Mouse (Mus musculus): ENCODE data around the gene Tmem270. TPM values are rescaled to one million over a fixed set of nuclear protein-coding genes. Genes with fewer than 3 reads are reported as not detected.

Tmem270 gene
- polyA plus RNA-seq, 1 experiment from 2014 or later: not detected

DNA sequence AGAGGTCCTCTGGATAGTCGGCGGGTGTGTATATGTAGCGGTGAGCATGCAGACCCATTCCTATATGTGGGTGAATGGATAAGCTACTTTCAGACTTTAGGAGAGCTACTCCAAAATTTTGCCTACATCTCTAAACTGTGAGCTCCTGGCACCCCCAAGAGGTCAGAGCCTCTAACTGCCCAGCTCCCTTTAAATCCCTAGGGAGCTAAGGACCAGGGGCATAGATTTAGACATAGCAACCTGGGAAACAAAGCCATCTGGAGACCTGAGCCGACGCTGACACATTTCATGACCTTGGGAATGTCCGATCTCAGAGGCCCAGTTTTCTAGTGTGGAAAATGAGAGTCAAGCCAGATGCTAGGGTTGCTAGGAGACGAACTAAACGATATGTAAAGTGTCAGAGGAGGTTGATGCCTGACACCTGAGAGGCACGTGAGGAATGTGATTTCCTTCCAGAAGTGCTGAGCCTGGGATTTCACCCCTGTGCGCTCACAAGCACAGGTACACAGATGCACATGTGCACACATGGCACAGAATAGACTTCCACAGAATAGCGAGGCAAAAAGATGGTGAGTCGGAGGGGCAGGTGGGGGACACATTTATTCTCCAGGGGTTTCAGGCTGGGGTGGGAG, 5.4 kb downstream of the Tmem270 start:
- no peak overlapping the region for H3K4me3 ChIP-seq (replicated peaks)
- 31% methylated on average over 12 of the region's 12 CpGs for WGBS
- H3K9ac ChIP-seq: no peak overlapping the region
- no peaks in the 10 kb centered on the region for H3K9me3 ChIP-seq
- H3K36me3 ChIP-seq: no peaks in the 10 kb centered on the region
- ATAC-seq: peak; percentile 73; the same call in 1 of the 2 replicates
- no peak overlapping the region for H3K4me2 ChIP-seq (replicated peaks)
- peaks cover 2% of the 10 kb centered on the region for H3K4me1 ChIP-seq (replicated peaks)
- H3K27ac ChIP-seq: no peak overlapping the region
- H3K27me3 ChIP-seq (replicated peaks): no peaks in the 10 kb centered on the region

DNA sequence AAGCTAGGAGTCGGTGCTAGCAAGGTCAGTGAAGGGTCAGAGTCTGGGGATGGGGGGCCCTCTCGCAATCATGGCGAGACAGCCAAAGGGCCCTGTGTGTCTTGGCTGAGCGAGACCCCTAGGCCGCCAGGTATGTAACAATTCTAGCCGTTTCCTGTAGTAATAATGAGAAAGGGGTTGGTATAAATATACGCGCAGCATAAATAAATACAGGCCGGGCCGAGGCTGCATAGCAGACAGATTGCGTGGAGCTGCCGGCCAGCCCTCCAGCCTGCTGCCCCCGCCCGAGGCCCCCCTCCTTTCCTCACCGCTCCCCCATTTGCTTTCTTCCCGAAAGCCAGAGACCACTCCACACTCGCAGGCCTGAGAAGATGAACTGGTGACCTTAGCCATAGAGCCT, 8.9 kb downstream of the Tmem270 start:
- Histone ChIP-seq H3K9me3 (no peaks in the 10 kb centered on the region), H3K27me3 (replicated peaks) (no peaks in the 10 kb centered on the region), H3K36me3 (no peaks in the 10 kb centered on the region), H3K9ac (no peak overlapping the region), H3K4me1 (replicated peaks) (peaks cover 8% of the 10 kb centered on the region), H3K4me2 (replicated peaks) (no peak overlapping the region), H3K27ac (no peak overlapping the region), H3K4me3 (replicated peaks) (no peak overlapping the region)
- WGBS: 38% methylated on average over 17 of the region's 17 CpGs
- ATAC-seq: peak; percentile 29; the same call in 1 of the 2 replicates

DNA sequence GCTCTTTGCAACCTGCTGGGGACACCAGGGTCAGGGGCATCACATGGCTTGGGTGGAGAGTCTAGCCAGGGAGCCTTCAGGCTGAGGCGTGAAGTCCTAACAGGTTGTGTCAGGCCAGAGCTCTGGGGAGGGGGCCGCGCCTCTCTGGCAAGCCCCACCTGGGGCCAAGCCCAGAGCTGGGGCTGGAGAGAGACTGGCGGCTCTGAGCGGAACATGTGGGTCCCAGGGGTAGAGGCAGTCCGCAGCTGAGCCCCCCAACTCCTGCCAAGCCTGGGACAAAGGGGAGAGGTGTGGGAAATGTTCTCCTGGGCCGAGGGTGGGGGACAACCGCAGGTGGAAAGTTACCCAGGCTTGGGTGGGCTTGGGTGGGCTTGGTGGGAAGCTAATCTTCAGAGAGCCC, 9.6 kb downstream of the Tmem270 start:
- H3K27ac ChIP-seq: no peak overlapping the region

DNA sequence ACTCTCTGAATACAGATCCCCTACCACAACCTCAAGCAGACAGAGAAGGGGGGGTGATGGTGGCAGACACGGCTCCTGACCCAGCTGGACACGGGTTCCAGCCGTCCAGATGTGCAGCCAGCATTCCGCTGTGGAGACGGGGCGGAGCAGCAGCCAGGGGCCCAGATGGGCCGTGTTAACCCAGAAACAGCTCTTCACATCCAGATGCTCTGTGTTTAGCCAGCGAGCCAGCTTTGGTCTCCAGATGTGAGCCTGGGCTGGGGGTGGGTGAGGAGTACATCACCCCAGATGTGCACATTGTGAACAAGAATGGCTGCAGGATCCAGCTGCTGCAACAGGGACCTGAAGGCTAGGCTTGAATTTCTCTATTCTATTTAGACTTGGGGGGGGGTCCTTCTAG, 11.2 kb downstream of the Tmem270 start:
- Histone ChIP-seq H3K4me2 (replicated peaks) (no peak overlapping the region), H3K27ac (0 out of 2 replicates have a peak overlapping the region, but pooled peaks have one; percentile 2), H3K27me3 (replicated peaks) (no peaks in the 10 kb centered on the region), H3K36me3 (no peaks in the 10 kb centered on the region), H3K4me3 (replicated peaks) (no peak overlapping the region), H3K4me1 (replicated peaks) (peaks cover 8% of the 10 kb centered on the region), H3K9ac (no peak overlapping the region), H3K9me3 (no peaks in the 10 kb centered on the region)
- peak; percentile 84 for ATAC-seq
- 42% methylated on average over 8 of the region's 8 CpGs for WGBS

More for the DNA sequence above, 9.6 kb downstream of the Tmem270 start:
- Histone ChIP-seq H3K4me2 (replicated peaks) (no peak overlapping the region), H3K36me3 (no peaks in the 10 kb centered on the region), H3K27me3 (replicated peaks) (no peaks in the 10 kb centered on the region), H3K9me3 (no peaks in the 10 kb centered on the region), H3K9ac (no peak overlapping the region), H3K4me3 (replicated peaks) (no peak overlapping the region), H3K4me1 (replicated peaks) (peaks cover 8% of the 10 kb centered on the region)
- 87% methylated on average over 8 of the region's 8 CpGs for WGBS
- no peak for ATAC-seq

DNA sequence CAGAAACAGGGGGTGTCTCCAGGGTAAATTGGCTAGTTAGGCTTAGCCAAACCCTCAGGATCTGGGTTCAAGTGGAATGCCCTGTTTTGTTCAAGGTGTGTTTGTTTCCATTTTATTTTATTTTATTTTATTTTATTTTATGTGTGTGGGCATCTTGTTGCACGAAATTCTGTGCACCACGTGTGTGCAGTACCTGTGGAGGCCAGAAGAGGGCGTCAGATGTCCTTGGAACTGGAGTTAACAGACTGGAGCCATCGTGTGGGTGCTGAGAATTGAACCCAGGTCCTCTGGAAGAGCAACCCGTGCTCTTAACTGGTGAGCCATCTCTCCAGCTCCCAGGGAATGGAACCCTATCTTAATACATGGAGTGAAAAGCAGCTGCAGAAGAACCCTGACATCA, 13.8 kb downstream of the Tmem270 start:
- Histone ChIP-seq H3K36me3 (no peaks in the 10 kb centered on the region), H3K4me3 (replicated peaks) (no peak overlapping the region), H3K9me3 (no peaks in the 10 kb centered on the region), H3K27ac (no peak overlapping the region), H3K27me3 (replicated peaks) (no peaks in the 10 kb centered on the region), H3K4me2 (replicated peaks) (no peak overlapping the region), H3K4me1 (replicated peaks) (peaks cover 5% of the 10 kb centered on the region; the same call in 1 of the 2 replicates), H3K9ac (no peak overlapping the region)
- no peak for ATAC-seq
- 81% methylated on average over 5 of the region's 5 CpGs for WGBS

DNA sequence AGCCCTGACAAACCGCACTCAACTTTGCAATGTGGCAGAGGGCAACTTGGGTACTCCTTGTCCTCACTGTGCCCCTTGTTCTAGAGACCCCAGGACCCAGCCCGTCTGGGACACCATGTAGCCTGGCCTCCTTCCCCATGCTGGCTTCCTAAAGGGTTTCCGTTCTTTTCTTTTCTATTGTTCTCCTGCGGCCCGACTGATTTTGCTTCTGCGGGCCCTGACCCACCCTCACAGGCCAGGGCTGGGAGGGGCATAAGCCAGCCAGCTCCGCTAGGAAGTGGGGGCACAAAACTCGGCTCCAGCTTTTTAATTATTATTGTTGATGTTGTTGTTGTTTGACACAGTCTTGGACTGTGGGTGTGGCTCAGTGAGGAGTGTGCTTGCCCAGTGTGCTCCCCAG, 15.0 kb downstream of the Tmem270 start:
- Histone ChIP-seq H3K4me2 (replicated peaks) (no peak overlapping the region), H3K4me3 (replicated peaks) (no peak overlapping the region), H3K9ac (no peak overlapping the region), H3K27me3 (replicated peaks) (no peaks in the 10 kb centered on the region), H3K4me1 (replicated peaks) (0 out of 2 replicates have a peak, but pooled peaks cover 5% of the 10 kb centered on the region), H3K27ac (no peak overlapping the region), H3K9me3 (no peaks in the 10 kb centered on the region), H3K36me3 (no peaks in the 10 kb centered on the region)
- 74% methylated on average over 8 of the region's 8 CpGs for WGBS
- no peak for ATAC-seq

DNA sequence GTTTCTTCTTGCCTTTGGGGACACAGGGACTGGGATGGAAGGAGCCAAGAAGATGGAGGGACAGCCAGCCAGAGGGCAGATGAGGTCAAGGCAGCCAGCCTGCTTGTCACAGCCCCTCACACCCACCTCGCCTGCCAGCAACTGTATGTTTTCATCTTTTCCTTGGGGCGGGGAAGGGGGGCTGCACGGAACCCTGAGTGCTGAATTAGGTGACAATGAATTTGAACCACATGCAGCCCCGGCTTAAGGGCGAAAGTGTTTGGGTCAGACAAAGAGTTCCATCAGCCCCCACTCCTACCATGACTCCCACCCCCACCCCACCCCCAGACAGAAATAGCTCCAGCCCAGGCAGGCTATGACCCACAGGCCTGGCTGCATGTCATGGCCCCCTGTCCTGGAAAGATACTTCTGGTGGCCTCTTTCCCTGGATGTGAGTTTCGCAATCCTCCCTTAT, 15.9 kb downstream of the Tmem270 start:
- WGBS: 73% methylated on average over 6 of the region's 6 CpGs
- Histone ChIP-seq H3K4me1 (replicated peaks) (0 out of 2 replicates have a peak, but pooled peaks cover 3% of the 10 kb centered on the region), H3K9me3 (no peaks in the 10 kb centered on the region), H3K36me3 (no peaks in the 10 kb centered on the region), H3K27ac (no peak overlapping the region), H3K9ac (no peak overlapping the region), H3K27me3 (replicated peaks) (no peaks in the 10 kb centered on the region), H3K4me2 (replicated peaks) (no peak overlapping the region), H3K4me3 (replicated peaks) (no peak overlapping the region)
- ATAC-seq: no peak

DNA sequence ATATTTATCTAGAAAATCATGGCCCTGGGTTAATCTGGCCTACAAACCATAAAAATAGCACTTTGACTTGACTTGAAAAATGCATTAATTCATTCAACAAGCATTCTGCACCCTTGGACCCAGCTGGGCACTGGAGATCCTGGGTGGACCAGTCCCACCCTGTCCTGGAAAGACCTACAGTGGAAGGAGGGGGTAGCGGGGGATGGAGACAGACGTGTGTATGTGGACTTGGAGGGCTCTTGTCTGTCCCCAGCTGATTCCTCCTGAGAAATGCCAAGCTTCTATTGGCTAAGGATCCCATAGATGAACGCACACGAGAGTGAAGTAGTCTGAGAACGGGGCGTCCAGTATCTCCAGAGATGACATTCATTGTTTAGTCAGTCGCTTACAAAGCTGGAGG, 18.0 kb downstream of the Tmem270 start:
- no peak overlapping the region for H3K4me3 ChIP-seq (replicated peaks)
- H3K4me1 ChIP-seq (replicated peaks): no peaks in the 10 kb centered on the region
- no peak overlapping the region for H3K9ac ChIP-seq
- no peak for ATAC-seq
- H3K9me3 ChIP-seq: no peaks in the 10 kb centered on the region
- H3K36me3 ChIP-seq: no peaks in the 10 kb centered on the region
- WGBS: 82% methylated on average over 7 of the region's 7 CpGs
- no peak overlapping the region for H3K27ac ChIP-seq
- H3K27me3 ChIP-seq (replicated peaks): no peaks in the 10 kb centered on the region
- H3K4me2 ChIP-seq (replicated peaks): no peak overlapping the region

DNA sequence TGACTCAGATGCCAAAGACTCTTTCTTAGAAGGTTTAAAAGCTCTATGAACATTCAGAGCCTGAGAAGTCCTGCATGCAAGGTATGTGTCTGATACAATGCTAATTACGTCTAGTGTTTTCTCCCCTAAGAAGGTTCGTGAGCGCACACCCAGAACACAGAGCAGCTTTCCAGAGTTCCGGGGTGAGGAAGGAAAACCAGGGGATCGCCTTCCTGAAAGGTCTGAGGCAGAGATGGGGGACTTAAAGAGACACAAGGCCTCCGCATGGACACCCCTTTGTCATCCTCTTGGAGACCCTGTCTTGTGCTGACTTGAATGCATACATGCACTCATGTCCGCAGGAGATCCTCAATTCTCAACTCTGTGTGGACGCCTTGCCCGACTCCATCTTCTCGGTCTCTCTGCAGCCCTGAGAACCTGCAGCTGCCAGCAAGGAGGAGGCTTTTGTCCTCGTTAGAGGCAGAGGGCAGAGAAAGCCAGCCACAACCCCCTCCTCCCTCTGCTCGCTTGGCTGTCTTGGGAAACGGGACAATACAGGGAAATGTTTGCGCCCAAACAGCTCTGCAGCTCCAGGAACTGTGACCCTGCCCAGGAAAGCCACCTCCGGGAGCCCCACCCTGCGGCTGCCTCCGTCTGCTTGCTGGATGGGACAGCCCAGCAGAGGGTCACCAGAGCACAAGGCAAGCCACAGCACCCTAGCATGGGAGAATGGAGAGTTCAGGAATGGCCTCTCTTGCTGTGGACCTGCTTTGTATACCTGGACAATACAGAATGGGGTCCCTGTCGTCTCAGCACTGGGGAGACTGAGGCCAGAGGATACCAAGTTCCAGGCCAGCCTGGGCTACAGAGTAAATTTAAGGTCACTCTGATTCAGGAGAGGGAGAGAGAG, 18.8 kb downstream of the Tmem270 start:
- Histone ChIP-seq H3K27ac (no peak overlapping the region), H3K4me3 (replicated peaks) (no peak overlapping the region), H3K9ac (no peak overlapping the region), H3K9me3 (no peaks in the 10 kb centered on the region), H3K4me2 (replicated peaks) (no peak overlapping the region), H3K4me1 (replicated peaks) (no peaks in the 10 kb centered on the region), H3K27me3 (replicated peaks) (no peaks in the 10 kb centered on the region), H3K36me3 (no peaks in the 10 kb centered on the region)
- 57% methylated on average over 18 of the region's 18 CpGs for WGBS
- ATAC-seq: peak; percentile 49; the same call in 1 of the 2 replicates

DNA sequence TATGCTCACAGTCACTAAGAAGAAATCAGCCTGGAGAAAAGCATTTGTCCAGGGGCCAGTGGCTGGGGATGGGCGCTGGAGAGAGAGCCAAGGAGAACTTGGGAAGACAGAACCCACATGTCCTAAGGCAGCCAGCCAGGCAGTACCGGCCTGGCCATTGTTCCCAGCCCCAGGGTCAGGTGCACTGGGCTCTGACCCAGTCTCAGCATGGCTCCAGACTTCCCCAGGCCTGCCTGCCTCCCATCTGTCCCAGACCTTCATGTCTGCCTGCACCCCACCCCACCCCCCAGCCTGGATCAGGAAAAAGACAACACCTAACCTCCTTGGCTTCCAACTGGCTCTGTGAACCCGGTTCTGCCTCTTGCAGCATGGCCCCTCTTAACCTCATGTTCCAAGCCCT, 23.5 kb downstream of the Tmem270 start:
- Histone ChIP-seq H3K27me3 (replicated peaks) (no peaks in the 10 kb centered on the region), H3K9me3 (no peaks in the 10 kb centered on the region), H3K36me3 (no peaks in the 10 kb centered on the region), H3K4me3 (replicated peaks) (no peak overlapping the region), H3K9ac (no peak overlapping the region), H3K4me2 (replicated peaks) (no peak overlapping the region), H3K4me1 (replicated peaks) (no peaks in the 10 kb centered on the region), H3K27ac (no peak overlapping the region)
- WGBS: 60% methylated on average over 3 of the region's 3 CpGs
- no peak for ATAC-seq

DNA sequence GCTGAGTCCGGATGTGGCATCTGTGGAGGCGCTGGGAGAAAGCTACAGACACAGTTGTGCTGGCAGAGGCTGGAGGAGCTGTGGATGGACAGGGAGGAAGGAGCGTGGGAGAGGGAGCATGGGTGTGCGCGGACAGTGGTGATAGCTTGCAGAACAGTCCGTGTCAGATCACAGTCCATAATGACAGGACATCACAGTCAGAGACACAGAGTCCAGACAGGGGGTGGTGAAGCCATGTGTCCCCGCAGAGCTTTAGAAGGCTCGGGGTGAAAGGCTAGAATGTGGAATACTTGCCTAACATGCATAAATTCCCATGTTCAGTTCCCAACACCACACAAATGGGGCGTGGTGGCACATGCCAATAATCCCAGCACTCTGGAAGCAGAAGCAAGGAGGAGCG, 29.7 kb downstream of the Tmem270 start:
- WGBS: 75% methylated on average over 10 of the region's 10 CpGs
- H3K27me3 ChIP-seq (replicated peaks): no peaks in the 10 kb centered on the region
- H3K4me1 ChIP-seq (replicated peaks): peaks cover 7% of the 10 kb centered on the region; the same call in 1 of the 2 replicates
- no peaks in the 10 kb centered on the region for H3K9me3 ChIP-seq
- H3K36me3 ChIP-seq: no peaks in the 10 kb centered on the region
- H3K4me3 ChIP-seq (replicated peaks): no peak overlapping the region
- no peak for ATAC-seq
- H3K4me2 ChIP-seq (replicated peaks): no peak overlapping the region
- H3K9ac ChIP-seq: no peak overlapping the region; the same call in 1 of the 2 replicates
- no peak overlapping the region for H3K27ac ChIP-seq

DNA sequence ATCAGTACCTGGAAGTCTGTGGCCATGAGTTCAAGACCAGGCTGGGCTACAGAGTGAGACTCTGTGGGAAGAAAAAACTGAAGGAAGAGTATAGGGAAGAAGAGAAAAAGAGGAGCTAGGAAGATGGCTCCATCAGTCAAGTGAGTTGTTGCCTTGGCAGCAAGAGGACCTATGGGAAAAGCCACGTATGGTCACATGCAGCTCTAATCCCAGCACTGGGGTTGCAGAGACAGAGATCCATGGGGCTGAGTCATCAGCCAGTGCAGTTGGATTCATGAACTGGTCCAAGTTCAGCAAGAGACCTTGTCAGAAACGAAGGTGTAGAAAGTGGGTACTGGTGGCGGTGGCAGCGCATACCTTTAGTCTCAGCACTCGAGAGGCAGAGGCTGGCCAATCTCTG, 31.3 kb downstream of the Tmem270 start:
- H3K9ac ChIP-seq: no peak overlapping the region
- H3K4me3 ChIP-seq (replicated peaks): no peak overlapping the region
- H3K4me2 ChIP-seq (replicated peaks): no peak overlapping the region
- ATAC-seq: no peak
- H3K4me1 ChIP-seq (replicated peaks): peaks cover 7% of the 10 kb centered on the region; the same call in 1 of the 2 replicates
- no peaks in the 10 kb centered on the region for H3K27me3 ChIP-seq (replicated peaks)
- WGBS: 86% methylated on average over 5 of the region's 5 CpGs
- no peak overlapping the region for H3K27ac ChIP-seq
- no peaks in the 10 kb centered on the region for H3K36me3 ChIP-seq
- H3K9me3 ChIP-seq: no peaks in the 10 kb centered on the region

Data from intestine, embryonic 15.5 days (tissue).